Mouse (Mus musculus) right cerebral cortex, postnatal 14 days (tissue): ENCODE results near the gene Odf4.

Source experiments
- DNase-seq: peaks from one replicate; pipeline ENCODE4 v3.0.0; 2022

Odf4 gene

DNA sequence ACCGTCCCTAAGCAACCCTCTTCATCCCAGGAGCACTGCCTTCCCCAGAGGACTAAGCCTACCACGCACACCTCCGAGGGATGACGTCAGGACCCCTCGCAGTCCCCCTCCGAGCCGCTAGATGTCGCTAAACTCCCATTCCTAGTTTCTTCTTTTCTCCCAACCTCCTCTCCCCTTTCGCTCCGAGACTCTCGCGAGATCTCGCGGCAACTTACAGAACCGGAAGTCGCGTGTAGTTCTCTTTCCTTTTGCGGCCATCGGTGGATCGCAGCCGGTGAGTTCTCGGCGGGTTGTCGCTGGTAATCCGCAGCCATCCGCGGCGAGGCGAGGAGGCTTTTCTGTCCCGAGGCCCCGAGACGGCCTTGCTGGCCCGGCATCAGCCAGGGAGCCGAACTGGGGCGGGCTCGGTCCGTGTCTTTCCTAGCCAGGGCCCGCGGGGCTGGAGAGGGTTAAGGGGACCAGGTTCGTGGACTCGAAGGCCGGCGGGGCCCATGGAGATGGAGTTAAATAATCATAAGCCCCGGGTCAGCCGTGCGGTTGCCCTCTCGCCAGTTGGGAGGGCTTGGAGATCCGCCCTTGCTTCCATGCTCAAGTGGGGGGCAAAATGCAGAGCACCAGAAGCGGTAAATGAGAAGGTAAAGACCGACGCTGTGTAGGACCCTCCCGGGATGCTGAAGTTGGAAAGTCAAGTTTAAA lies 25.4 kb downstream of the Odf4 start, which contains the start of gene Rpl26:
Rpl26 (plus strand) TSS at position 233 of the 696 bp plus-strand sequence.
- DNase-seq, result peak; percentile 98

DNA sequence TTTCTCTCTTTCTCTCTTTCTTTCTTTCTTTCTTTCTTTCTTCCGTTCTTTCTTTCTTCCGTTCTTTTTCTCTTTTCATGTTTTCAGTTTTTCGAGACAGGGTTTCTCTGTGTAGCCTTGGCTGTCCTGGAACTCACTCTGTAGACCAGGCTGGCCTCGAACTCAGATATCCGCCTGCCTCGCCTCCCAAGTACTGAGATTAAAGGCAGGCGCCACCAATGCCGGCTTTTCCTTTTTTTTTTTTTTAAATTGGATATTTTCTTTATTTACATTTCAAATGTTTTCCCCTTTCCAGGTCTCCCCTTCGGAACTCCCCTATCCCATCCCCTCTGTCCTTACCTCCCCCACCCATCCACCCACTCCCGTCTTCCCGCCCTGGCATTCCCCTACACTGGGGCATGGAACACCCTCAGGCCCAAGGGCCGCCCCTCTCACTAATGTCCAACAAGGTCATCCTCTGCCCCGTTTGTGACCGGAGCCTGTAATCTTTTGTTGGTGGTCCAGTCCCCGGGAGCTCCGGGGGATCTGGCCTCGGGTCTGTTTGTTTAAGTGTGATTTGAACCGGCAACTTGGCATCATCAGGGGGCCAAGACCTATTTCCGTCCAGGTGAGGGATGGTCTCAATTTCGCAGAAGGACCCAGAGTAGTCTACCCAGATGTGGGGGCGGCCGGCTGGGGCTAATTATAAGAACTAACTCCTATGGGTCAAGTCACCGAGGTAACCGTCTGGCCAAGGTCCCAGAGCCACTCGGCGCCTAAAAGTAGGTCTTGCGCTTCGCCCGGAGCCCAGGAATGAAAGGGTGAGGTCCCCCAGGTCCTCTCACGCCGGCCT lies 26.1 kb downstream of the Odf4 start:
- no peak for DNase-seq

DNA sequence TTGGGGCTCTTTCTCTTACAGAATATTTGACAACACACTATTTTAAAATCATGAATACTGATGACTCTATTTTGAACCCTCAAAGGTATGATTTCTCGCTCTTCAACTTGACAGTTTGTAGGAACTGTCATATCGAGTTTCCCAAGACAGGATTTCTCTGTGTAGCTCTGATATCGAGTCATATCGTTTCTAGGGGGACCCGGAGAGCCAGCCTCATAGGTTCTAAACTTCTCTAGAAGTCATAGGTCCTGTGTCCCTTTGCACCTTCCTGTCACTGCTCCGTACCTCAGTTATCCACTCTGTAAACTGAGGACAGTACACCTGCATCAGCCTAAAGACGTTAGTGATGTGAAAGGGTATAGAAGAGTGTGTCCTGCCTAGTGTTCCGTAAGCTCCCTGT lies 27.1 kb downstream of the Odf4 start:
- DNase-seq, result no peak

DNA sequence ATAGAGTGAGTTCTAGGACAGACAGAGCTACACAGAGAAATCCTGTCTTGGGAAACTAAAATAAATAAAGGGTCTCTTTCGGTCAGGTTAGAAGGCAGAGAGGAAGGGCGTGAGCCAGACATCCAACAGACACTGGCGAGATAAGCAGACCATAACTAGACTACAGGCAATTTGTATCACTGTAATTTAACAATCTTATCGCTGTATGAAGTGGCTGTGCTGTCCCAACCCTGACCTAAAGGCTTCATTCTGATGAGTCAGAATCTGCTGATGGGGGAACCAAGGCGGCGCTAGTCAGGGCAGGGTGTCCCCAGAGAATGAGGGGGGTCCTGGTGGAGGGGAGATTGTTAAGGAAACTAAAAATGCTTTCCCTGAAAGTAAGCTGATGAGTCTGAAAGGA lies 28.1 kb downstream of the Odf4 start:
- DNase-seq, result no peak

DNA sequence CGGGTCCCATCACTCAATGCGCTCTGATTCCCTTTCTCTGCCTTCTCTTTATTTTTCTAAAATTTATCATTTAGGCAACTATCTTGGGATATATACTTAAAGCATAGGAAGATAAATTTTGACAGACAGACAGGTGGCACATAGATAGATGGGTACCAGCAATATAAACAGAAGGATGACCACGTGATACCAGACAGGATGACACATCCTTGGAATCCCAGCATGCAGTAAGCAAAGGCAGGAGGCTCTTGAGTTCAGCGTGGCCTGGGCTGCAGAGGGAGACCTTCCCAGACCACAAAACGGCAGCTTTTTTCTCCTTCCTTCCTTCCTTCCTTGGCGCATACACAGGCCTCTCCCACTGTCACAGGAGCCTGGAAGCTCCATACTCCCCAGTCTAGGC lies 29.0 kb downstream of the Odf4 start:
- no peak for DNase-seq

DNA sequence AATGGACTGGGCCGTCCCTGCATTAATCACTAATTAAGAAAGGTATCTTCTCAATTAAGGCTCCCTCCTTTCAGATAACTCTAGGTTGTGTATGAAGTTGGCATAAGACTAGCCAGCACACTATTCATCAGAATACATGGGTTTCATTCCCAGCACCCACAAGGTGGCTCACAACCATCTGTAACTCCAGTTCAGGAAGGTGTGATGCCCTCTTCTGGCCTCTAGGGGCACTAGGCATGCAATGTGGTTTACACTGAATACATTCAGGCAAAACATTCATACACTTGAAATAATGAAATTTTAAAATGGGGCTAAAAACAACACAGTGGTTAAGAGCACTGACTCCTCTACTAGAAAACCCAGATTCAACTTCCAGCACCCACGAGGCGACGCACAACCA lies 29.8 kb downstream of the Odf4 start:
- DNase-seq, result no peak

DNA sequence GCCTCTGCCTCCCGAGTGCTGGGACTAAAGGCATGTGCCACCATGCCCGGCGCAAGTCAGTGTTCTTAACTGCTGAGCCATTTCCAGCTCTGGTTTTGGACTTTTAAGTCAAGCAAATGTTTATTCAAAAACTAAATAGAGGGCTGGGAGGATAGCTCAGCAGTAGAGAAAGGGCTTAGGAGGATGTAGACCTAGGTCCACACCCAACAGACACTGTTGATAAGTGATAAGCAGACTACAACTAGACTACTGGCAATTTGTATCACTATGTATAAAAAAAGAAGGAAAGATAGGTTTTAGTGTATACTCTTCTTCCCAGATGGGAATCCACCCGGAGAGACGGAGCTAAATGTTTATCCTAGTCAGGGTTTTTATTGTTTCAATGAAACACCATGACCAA lies 30.6 kb downstream of the Odf4 start:
- DNase-seq, result no peak

DNA sequence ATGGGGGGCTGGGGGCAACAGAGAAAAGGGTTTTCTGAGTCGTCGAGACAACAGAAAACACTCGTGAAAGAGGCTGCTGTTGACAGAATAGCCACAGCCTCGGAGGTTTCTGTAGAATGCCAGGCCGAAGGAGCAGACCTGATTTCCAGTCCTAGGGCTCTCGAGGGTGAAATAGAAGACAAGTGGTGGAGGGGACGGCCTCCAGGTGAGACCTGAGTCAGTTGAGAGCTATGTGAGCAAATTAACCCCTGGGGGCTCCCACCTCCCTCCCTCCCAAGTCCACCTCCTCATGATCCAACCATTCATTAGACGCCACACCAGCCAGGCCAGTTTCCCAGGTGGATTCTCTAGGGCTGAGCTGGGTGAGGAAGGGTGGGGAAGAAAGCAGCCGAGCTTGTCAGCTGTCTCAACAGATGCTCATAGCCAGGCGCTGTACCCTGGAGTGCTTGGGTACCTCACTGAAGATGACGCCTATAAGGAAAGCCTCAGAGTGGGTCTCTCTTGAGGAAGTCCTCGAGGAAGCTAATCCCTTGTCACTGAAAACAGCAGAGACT lies 32.9 kb downstream of the Odf4 start:
- no peak for DNase-seq

DNA sequence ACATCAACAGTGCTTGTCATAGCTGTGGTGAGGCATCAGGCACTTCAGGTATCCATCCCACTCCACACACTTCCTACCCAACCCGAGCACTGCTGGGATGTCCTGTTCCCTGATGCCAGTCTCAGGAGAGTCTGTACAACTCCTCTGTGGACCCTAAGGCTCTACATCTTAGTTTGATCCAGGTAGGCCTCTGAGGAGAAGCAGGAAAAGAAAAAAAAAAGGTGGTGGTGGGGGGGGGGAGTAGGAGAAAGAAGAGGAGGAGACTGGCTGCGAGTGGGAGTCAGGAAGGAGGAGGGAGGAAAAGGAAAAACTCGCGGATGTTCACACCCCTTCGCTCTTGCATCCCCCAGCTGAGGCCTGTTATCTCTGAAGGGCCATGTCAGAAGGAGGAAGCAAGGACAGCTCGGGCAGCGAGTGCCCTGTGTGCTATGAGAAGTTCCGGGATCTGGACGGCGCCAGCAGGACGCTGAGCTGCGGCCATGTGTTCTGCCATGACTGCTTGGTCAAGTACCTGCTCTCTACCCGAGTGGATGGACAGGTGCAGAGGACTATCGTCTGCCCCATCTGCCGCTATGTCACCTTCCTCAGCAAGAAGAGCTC lies 34.5 kb downstream of the Odf4 start:
- no peak for DNase-seq

DNA sequence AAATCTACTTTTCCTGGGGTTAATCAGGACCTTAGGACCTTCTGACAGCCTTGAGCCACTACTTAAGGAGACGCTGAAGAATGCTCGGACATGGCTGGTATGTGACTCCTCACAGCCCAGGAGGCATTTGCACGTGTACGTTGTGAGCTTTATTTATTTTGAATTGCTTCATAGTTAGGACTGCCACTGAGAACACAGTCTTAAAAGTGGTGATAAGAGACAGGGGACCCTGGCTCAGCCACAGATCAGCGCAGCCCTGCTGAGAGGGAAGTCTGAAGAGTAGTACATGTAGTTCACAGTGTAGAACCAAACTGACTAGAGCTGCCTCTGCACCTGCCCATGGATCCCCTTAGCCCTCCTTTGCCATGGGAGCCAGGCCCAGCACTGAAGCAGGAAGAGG lies 35.1 kb downstream of the Odf4 start:
- no peak for DNase-seq

DNA sequence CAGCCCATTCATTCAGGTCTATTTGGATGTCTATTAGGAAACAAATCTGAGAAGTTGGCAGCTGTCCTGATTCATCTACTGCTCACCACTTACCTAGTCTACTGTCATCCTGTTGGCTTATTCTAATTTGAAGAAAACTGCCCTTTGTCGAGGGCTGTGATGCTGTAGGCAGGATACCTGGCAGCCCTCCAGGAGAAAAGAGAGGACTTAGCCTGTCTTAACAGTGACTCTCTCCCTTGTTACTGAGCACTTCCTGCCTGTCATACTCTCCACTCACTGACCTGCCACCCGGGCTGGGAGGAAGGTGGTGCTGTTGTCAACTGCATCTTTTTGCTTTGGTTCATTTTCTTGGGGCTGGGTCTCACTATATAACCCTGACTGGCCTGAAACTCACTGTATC lies 36.3 kb downstream of the Odf4 start:
- no peak for DNase-seq

DNA sequence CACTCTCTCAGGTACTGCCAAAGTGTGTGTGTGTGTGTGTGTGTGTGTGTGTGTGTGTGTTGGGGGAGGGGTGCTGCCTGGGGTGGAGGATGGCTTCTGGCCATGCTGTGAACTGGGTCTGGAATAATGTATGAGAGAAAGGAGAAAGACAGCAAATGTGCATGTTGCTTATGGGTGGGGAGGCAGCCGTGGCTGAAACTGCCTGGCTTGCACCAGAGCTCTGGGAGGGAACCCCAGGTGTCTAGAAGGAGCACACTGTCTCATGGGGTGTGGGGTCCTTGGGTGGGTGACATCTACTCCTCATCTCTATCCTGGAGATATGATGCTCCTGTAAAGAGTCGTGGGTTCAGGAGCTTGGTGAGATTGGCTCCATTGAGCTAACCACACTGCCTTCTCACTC lies 38.2 kb downstream of the Odf4 start:
- no peak for DNase-seq

DNA sequence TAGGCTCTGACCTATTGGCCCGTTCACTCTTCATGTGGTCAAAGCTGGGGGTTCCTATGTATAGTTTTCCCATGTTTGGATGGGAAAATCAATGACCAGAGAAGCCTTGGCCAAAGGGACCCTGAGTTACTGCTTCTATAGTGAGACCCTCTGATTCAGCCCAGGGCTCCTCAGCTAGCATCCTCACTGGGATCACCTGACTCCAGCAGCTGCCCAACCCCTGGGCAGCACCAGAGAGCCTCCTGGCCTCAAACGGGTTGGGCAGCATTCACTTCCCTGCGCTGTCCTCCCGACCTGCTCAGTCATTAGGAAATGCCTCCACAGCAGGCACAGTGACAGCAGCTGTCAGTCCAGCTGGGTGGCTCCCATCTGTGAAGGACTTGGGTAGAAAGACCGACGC lies 38.6 kb downstream of the Odf4 start, which contains the start of gene Rnf222:
Rnf222 (plus strand) TSS at position 301 of the 400 bp plus-strand sequence.
- DNase-seq, result no peak

DNA sequence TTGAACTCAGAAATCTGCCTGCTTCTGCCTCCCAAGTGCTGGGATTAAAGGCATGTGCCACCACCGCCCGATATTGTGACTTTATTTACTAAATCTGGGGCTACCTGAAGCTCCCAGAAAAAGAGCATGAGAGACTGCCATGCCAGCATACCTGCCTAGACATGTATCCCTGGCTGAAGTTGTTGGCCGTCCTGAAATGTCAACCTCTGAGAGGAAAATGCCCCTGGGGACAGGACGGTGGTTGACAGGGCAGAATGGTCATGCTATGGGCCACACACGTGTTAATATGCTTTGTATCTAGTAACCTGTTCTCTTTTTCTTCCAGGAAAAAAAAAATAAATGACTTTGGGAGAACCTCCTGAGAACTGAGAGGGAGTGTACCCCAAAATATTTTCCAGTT lies 40.8 kb downstream of the Odf4 start:
- DNase-seq, result no peak

DNA sequence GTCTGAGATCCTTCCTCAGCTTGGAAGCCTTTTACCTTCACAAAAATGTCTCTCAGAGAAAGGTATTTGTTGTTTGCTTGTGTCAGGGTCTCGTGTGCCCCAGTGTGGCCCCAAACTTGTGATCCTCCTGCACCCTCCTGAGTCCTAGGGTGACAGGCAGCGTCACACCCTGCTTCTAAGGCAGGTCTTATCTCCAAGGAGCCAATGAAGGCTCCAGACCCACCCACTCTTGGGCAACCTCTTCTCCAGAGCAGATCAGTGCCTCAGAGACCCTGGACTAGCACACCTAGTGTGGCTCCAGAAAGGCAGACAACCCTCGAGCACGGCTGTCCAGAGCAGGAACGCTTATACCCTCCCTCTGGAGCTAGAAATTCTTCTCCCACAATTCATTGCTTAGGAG lies 42.5 kb downstream of the Odf4 start:
- DNase-seq, result no peak

DNA sequence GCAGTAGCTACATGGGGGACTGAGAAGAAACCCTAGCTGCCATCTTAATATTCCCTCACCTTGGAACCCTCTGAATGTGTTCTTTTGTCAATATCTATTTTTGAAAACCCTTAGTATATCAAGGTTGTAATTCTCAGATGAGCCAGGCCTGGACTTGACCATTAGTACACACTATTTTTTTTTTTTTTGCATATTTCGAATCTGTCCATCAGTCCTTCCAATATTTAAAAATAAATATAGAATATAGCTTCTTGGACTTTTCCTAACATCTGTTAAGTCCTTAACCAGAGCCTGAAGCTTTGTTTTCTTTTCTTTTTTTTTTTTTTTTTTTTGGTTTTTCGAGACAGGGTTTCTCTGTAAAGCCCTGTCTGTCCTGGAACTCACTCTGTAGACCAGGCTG lies 43.0 kb downstream of the Odf4 start:
- no peak for DNase-seq

DNA sequence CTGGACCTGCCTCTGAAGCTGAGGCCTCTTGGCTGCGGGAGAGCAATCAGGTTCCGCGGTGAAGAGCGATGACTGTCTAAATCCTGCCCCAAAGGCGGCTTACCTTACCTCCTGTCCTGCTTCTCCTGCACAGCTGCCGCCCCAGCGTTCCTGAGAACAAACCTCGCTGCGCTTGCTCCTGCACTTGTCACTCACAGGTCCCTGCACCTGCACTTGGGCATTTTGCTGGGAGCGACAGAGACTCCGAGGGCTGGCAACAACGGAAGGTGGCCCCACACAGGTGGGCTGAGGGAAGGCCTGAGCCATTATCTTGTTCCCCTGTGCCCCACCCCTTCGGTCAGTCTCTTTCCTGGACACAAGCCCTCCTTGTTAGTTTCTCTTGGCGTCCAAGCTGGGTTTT lies 44.8 kb downstream of the Odf4 start:
- DNase-seq, result no peak

DNA sequence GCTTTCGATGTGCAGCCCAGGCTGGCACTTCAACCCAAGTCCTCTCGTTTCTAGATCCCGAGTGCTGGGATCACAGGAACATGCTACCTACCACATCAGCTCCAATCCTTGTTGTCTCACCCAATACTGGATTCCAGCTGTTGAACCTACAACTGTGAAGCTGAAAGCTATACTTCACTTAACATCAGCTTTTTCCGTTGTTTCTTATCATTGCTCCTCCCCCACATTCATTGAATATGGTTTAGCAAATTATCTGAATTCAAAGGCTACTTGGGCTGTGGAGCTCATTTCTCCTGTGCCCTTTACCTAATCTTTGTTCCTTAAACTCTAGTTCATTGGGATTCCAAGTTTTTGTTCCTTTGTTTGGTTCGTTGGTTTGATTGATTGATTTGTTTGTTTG lies 48.1 kb downstream of the Odf4 start:
- DNase-seq, result no peak

DNA sequence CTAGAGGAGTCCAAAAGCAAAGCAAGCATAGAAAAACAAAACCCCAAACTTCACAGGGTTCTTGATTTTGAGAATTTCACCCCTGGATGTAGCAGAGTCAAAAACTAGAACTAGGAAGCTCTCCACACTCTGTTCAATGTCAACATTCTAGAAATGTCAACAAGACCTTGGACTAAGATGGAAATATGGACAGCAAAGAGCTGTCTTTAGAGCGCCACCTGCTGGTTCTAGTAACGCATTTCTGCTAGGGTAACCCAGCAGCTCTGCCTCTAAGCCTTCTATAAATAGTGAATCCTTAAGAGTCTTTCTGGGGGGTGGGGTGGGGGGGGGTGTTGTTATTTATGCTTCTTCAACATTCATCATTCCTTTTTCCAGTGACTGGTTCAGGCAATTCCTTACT lies 52.0 kb downstream of the Odf4 start:
- DNase-seq, result peak; percentile 66
